Mouse (Mus musculus): ENCODE data around the gene Ldlrad1. TPM values are rescaled to one million over a fixed set of nuclear protein-coding genes. Genes with fewer than 3 reads are reported as not detected.
A peak's percentile ranks its signal among the peaks of the same experiment; 100 is the strongest.

Ldlrad1 gene
- total RNA-seq, 2 experiments from 2014 or later = not detected

- no peak for DNase-seq
- intact Hi-C loops (cut with DNase I) = no loop called here
These were observed 1.6 kb downstream of the Ldlrad1 start for GRCm38 (mm10) chr4:107210483-107211097.

GRCm38 (mm10) chr4:107211465-107211864, 2.5 kb downstream of the Ldlrad1 start:
- no peak for DNase-seq
- intact Hi-C loops (cut with DNase I) = no loop called here

DNA sequence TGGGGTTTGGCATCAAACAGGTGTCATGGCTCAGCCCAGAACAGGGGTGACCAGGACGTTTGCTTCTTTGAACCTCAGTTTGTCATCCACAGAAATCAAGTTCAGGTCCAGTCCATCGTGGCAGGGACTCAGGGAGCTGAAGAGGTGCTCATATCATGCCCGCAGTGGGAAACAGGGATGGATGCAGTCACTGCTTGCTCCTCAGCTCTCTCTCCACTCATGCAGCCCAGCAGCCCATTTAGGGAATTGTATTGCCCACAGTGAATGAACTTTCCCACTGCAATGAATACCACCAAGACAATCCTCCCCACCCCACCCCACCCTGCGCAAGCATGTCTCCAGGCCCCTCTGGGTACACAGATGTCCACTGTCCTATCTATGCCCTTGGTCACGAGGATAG, 3.0 kb downstream of the Ldlrad1 start:
- DNase-seq = no peak
- intact Hi-C loops (cut with DNase I) = no loop called here

DNA sequence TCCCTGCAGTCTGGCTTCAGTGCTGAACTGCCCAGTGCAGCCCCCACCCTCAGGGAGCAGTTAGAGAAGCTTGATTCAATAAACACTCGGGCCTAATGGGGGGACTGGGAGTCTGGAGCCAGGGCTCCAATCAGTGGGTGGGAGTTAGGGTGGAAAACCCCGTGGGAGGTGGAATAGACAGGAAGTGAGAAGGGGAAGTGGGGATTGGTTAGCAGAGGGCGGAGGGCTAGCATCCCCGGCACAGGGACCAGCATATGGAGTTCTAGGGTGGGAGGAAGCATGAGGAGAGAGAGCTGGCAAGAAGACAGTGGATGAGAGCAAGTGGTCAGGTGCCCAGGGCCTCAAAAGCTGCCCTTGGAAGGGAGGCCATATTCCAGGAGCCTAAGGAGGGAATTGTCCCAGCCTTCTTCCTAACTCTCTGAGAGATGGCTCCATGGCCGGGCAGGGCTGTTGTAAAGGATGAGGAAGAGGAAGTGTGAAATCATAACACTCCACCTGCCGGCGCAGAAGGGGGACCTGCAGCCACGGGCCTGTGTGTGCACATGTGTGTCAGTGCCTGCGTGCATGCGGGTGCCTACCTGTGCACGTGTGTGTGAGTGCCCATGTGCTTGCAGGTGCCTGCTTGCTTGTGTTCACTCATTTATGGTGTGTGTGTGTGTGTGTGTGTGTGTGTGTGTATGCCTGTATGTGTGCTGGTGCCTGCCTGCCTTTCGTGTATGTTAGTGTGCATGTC, 4.5 kb downstream of the Ldlrad1 start:
- intact Hi-C loops (cut with DNase I) = no loop called here
- DNase-seq = no peak

- intact Hi-C loops (cut with DNase I) = no loop called here
- no peak for DNase-seq
These were observed 8.6 kb downstream of the Ldlrad1 start for GRCm38 (mm10) chr4:107217574-107217973.

DNA sequence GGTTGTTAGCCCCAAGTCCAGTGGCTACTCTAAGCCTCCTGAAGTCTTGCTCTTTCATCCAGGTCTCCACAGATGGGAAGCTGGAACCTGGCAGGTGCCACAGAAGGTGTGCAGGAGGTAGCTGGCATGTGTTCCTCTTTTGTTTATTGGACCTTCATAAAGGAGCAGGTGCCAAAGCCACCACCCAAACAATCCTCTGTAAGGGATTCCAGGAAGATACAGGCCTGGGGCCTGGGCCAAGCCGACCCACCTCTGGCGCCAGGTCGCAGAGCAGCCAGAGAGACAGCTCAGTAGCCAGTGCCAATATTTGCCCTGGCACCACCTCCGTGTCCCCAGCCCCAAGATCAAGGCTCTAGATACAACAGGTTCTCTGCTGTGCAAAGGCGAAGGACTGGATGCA, 12.5 kb downstream of the Ldlrad1 start:
- no peak for DNase-seq
- intact Hi-C loops (cut with DNase I) = no loop called here

- DNase-seq = peak; percentile 49 to 51
- intact Hi-C loops (cut with DNase I) = no loop called here
These were observed 14.5 kb downstream of the Ldlrad1 start for GRCm38 (mm10) chr4:107223225-107224204.

GRCm38 (mm10) chr4:107226313-107226712, 17.3 kb downstream of the Ldlrad1 start:
- no peak for DNase-seq
- intact Hi-C loops (cut with DNase I) = no loop called here

GRCm38 (mm10) chr4:107232219-107232618, 23.2 kb downstream of the Ldlrad1 start:
- no peak for DNase-seq
- intact Hi-C loops (cut with DNase I) = no loop called here

GRCm38 (mm10) chr4:107238253-107238652, 29.3 kb downstream of the Ldlrad1 start:
- intact Hi-C loops (cut with DNase I) = no loop called here

GRCm38 (mm10) chr4:107240196-107240595, 31.2 kb downstream of the Ldlrad1 start:
- DNase-seq = no peak
- intact Hi-C loops (cut with DNase I) = no loop called here

More at GRCm38 (mm10) chr4:107238253-107238652, 29.3 kb downstream of the Ldlrad1 start:
- DNase-seq = no peak

DNA sequence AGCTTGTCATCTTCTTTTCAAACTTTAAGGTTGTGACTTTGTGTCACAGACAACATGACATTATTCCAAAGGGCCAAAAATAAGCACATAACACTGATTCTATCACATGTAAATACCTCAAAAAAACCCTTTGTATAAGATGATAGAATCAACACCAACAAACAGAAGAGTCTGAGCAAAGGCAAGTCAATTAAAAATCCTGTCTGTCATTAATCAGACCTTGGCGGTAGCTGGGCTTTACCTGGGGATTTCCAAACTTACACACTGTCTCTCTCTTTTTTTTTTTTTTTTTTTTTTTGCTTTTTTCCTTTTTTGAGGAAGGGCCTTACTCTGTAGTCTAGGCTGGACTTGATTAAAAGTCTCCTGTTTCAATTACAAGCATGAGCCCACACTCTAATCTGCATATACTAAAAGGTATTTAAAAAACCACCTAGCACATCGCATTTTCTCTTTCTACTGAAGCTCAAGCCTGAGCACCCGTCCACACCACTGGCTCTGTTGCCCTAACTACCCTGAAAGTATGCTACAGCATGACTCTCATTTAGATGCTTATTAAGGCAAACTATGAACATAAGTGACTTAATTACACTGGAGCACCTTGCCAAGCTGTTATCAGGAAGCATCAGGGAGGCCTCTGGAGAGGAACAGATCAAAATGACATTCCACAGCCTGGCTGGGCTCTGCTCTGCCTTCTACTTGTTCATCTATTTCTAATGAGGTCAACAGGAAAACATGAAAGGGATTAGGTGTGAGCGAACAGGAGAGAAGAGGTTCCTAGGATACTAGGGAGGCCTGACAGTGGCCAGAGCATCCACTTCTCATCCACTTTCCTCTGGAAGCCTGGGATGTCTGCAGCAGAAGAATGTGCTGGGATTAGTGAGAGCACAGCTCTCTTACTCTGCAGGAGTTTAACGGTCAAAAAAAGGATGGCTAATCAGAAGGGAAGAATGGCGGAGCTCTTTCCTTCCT, 34.7 kb downstream of the Ldlrad1 start:
- DNase-seq = no peak
- intact Hi-C loops (cut with DNase I) = no loop called here

DNA sequence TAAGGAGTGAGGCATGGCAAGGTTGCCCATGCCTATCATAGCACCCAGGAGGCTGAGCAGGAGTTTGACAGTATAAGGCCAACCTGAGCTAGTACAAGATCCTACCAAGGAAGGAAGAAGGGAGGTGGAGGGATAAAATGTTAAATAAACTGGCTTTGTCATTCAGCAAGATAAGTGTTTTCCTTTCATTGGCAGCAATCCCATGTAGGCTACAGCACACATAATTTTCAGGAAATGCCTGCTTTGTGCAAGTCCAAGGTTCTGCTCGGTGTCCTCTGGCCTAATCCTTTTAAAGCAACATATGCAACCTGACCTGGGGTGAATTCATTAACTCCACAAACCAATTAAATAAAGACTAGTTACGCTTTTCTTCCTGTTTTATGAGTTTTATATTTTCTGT, 36.4 kb downstream of the Ldlrad1 start:
- intact Hi-C loops (cut with DNase I) = no loop called here
- DNase-seq = no peak

DNA sequence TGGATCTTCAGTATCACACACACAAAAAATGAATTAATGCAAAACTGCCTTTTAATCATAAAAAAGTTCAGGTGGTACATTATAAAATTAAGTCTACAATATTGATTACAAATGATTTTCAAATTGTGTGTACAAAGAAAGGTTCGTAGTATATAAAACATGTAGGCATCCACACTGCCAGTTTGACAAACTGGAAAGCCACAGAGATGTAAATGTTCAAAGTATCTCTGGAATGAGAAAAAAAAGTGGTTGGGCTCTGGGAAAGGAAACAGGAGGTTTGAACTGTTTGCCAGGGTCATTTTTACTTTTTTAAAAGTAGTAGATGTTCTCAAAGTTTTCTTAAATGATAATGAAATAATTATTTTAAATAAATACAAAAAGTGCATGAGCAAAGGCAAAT, 37.1 kb downstream of the Ldlrad1 start:
- intact Hi-C loops (cut with DNase I) = no loop called here

DNA sequence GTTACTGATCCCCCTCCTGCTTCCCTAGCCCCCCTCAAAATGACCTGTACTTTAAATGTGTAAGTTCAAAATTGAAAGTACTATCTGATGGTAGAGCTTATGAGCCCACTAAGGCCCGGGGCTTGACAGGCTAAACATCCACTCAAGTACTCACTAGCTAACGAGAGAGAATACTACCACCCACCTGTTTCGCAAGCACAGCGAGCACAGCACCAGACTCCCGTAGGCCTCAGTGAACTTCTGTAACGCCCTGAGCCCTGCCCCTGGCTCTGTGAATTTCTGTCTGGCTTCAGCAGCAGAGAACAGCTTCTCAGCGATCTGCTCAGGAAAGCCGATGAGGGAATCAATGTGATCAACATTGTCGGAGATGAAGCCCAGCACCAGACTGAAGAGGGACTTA, 38.1 kb downstream of the Ldlrad1 start:
- intact Hi-C loops (cut with DNase I) = no loop called here
- no peak for DNase-seq

More for the DNA sequence above, 37.1 kb downstream of the Ldlrad1 start:
- DNase-seq = no peak

- intact Hi-C loops (cut with DNase I) = no loop called here
- no peak for DNase-seq
These were observed 39.1 kb downstream of the Ldlrad1 start for GRCm38 (mm10) chr4:107248061-107248460.

GRCm38 (mm10) chr4:107249471-107249870, 40.5 kb downstream of the Ldlrad1 start:
- intact Hi-C loops (cut with DNase I) = no loop called here
- DNase-seq = no peak

DNA sequence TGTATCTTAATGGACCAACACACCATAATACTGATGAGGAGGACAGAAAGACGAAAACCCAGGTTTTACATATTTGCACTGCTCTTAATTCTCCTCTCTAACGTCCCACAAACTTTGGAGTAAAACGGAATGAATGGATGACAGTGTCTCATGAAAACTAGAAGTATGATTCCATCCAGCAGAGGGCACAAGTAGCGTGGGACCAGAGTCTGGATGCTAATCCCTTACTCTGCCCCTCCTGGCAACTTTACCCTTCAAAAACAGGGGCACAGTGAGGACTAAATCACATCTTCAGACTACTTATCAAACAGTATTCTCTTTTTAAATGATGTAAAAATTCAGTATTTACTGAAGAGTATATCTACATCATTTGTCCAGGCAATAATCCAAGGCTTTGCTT, 41.5 kb downstream of the Ldlrad1 start:
- intact Hi-C loops (cut with DNase I) = loop anchor here (2.0 kb wide), 1 partner anchor 98 kb away; no protein-coding TSS in a partner anchor
- no peak for DNase-seq

DNA sequence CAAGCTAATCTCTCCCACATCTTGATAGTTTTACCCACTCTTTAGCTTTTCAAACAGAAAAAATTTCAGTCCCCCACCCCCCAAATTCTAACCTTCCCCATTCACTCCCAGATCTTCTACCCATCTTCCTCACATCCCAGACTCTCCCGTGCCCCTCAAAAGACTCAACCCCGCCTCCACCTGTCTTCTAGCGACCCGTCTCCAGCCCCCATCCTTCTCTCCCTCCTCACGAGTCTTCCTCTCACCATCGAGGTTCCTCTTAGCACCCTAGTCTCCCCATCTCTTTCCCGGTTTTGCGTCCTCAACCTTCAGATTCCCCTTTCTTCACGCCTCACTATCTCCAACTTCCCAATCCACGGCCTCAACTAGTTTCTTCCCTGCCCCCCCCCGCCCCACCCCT, 43.5 kb downstream of the Ldlrad1 start:
- no peak for DNase-seq
- intact Hi-C loops (cut with DNase I) = loop anchor here (2.0 kb wide), 1 partner anchor 62 kb away; the partner anchor contains the start of gene Yipf1

All from gastrocnemius, postnatal 36 days (tissue).